Mouse (Mus musculus): ENCODE results near the gene Maml1.

- no peak for TF ChIP-seq POLR2A (IDR thresholded peaks at IDR 0.05; ENCODE audit: low read depth, low read length)
- TF ChIP-seq CTCF (conservative IDR thresholded peaks at IDR 0.05; ENCODE audit: insufficient read depth, insufficient read length, low read depth, low read length): no peak
These were observed 6.8 kb downstream of the Maml1 start for GRCm38 (mm10) chr11:50285263-50285662.
